Mouse (Mus musculus): ENCODE measurements around the gene Plcb1.
A peak's percentile ranks its signal among the peaks of the same experiment; 100 is the strongest.

The Plcb1 gene

DNA sequence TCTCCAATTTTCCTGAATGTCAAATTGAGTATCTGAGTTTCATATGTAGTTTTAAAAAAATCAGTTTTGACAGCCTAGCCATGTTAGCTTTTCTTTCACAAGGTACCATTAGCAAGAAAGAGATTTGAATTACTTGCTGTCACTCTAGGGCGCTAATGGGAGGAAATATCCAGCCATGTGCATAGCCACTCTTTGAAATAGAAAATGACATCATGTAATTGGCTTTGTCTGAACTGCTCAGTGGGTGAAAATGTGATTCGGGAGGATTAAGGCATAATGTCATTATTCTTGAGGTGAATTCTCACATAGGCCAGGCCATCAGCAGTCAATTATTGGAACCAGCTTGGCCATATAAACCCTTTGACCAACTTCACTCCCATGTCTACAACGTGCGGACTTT lies 285.5 kb downstream of the Plcb1 start:
- DNase-seq (ENCODE audit: low spot score) = no peak

DNA sequence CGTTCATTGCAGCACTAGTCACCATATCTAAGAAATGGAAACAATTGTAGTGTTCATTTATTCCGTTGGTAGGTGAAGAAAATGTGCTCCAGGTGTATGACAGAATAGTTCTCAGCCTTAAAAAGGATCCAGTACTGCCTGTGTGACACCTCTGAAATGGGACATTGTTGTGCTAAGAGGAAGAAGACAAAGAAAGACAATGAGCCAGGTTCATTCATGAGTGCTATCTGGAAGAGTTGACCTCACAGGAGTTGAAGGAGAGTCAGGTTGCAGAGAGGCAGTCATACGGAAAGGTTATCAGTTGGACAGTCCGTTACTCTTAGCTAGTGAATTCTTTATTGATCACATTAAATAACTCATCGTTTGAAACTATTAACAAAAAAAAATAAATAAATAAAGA lies 286.6 kb downstream of the Plcb1 start:
- DNase-seq (ENCODE audit: low spot score) = no peak

GRCm38 (mm10) chr2:135073014-135073413 lies 287.1 kb downstream of the Plcb1 start:
- no peak for DNase-seq (ENCODE audit: low spot score)

DNA sequence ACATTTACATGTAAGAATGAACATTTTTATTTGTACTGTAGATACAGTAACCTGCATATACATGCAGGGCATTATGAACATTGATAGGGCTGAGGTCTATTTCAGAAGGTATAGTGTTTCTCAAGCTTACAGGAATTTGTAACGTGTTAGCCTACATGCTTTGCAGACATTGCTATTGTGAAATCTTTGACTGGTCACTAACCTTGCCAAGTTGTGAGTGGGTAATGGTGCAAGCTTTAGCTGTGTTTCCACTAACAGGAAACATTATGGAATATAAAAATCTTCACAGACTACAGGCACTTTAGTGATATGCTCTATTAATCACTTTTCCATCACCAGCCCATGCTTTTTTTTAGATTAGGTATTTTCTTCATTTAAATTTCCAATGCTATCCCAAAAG lies 289.5 kb downstream of the Plcb1 start:
- DNase-seq (ENCODE audit: low spot score) = no peak

DNA sequence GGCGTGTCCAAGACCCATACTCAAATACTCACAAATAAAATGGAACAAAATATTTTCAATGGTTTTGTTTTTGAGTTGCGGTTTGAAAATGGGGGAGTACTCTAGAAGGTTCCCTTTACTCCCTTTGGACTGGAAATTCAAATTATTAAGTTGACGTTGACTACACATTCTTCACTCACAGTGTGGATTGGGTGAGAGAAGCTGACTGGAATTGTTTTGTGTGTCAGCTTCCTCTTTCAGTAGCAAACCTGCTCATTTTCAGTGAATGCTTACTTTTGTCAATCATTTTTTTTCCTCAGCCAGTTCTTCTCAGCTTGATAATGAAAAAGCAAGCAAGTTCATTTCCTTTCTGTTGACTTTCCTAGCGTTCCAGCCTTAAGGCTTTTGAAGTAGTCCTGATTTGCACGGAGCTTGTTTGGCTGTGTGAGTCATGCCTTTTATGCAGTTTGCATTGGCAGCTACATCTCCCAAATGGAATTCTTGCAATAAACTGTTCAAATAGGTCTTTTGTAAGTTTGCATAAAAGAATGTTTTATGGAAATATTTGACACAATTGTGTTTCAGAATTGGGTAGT lies 306.8 kb downstream of the Plcb1 start:
- no peak for DNase-seq (ENCODE audit: low spot score)

- no peak for DNase-seq (ENCODE audit: low spot score)
Measured at GRCm38 (mm10) chr2:135101292-135101691, 315.4 kb downstream of the Plcb1 start.

DNA sequence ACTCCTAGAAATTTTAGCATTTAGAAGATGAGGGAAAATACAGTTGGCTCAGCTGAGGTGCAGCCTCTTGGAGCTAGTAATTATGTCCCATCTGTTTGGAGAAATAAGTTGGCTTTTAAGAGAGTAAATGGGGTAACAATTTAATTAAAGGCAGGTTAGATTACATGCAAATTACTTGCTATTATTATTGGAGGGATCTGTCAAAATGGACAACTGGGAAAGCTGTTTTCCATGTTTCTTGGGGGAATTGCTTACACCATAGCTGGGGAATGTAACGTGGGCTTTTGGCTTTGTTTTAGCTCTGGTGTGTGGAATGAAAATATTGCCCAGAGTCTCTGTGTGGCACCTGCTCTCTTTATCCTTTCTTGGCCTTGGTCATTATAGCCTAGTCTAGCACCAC lies 316.1 kb downstream of the Plcb1 start:
- no peak for DNase-seq (ENCODE audit: low spot score)

DNA sequence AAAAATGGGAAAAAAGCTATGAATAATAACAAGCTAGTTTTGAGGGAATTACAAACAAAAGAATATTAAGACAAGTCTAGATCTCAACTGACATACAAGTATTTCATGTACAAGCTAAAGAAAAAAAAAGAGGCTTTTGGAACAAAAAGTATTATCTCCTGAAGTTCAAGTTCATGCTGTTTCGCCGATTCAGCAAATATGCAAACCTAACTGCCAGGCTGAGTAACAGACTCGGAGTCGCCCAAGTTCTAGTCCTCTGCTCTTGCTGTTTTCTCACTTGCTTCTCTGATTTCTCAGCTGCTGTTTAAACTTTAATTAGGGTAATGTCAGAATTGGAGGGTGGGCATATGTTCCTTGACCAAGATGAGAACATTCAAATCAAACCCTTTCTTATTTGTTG lies 320.8 kb downstream of the Plcb1 start:
- DNase-seq (ENCODE audit: low spot score) = no peak

DNA sequence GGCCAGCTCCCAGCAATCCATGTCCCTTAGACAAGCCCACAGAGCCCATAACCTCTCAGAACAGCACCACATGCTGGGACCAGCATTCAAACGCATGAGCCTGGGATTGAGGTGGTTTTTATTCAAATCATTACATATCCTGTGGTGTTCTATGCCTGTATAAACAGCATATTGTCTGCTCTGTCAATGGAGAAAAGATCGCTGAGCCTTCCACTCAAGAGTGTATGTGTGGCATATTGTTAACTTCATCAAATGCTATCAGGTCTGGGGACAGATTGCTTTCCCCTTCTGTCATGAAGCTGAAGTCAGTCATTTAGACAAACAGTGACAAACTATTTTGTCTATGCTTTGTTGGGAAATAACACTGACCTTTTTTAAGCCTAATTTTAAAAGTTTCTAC lies 322.7 kb downstream of the Plcb1 start:
- DNase-seq (ENCODE audit: low spot score) = no peak

DNA sequence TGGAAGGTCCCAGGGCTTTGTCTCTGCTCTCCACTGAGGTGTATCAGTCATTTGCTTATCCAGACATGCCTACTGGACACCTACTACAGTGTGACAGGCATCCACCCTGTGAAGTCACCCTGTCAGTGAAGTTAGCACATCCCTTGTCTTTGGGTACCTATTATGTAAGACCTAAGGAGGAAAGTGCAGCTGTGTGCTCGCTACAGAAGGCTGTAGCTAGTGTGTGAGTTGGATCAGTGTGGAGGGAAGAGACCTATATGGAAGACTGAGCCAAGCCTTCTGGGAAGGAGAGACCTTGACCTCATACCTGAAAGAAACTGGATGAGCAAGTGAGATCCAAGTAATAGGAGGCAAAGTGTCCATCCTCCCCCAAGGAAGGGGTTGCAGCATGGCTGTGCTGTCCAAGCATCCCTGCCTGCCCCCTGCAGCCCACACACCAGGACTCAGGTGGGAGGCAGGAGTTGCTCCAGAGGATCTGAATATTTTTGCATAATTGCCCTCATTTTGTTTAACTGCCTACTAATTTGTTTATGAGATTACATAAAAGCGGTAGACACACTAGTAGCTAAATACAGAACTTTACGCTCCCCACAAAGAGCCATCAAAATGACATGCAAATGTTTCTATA lies 328.7 kb downstream of the Plcb1 start:
- no peak for DNase-seq (ENCODE audit: low spot score)

GRCm38 (mm10) chr2:135123057-135123456 lies 337.2 kb downstream of the Plcb1 start:
- DNase-seq (ENCODE audit: low spot score) = no peak

- DNase-seq (ENCODE audit: low spot score) = no peak
Measured at GRCm38 (mm10) chr2:135123695-135124343, 338.0 kb downstream of the Plcb1 start.

DNA sequence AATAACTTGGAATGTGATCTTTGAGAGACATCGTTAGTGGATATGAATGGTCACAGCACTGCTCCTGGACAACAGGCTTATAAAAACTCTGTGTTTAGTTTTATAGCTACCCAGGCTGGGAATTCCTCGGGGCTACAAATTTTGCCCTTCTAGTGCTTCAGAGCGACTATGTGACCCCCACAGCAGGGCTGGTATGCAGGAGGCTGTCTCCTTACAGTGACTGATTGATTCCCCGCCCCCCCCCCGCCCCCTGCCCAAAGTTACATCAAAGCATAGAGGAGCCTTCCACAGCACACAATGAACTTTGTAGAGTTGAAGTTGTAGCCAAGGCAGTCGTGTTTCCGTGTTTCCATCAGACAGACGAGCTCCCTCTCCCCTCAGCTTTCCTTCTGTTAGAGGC lies 354.7 kb downstream of the Plcb1 start:
- DNase-seq (ENCODE audit: low spot score) = peak; percentile 64

DNA sequence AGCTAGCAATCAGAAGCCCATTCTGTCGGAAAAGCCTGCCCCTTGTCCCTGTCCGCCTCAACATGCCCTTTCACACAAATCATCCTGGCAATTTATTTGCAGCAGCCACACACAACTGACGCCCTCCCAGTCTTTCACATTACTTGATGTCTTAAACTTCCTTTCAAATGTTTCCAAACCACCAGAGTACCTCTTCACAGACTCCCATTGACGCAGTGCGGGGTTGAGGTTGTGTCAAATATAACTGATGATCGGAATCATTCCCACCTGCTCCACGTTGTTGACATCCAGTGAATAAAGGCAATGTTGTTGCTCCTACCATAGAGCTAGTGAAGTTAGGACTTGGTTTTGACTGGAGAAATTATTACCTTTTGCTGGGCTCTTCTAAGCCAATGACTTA lies 366.4 kb downstream of the Plcb1 start:
- peak; percentile 13 for DNase-seq (ENCODE audit: low spot score)

GRCm38 (mm10) chr2:135153248-135153647 lies 367.4 kb downstream of the Plcb1 start:
- DNase-seq (ENCODE audit: low spot score) = no peak

DNA sequence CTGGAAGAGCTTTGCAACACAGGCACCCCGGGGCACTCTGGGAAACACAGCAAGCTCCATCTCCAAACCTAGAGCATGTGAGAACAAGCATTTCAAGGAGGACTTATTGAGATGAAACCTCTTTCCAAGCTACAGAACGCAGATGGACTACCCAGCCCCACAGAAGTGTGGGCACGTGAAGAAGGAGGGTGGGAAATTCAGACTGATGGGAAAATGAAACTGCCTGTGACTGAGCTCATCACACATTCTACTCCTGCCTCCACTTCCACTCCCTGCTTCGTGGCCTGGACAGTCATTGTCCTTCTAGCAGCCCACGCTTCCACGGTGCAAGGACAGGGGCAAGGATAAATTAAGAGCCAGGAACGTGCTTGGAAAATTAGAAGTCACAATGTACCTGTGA lies 370.2 kb downstream of the Plcb1 start:
- no peak for DNase-seq (ENCODE audit: low spot score)

DNA sequence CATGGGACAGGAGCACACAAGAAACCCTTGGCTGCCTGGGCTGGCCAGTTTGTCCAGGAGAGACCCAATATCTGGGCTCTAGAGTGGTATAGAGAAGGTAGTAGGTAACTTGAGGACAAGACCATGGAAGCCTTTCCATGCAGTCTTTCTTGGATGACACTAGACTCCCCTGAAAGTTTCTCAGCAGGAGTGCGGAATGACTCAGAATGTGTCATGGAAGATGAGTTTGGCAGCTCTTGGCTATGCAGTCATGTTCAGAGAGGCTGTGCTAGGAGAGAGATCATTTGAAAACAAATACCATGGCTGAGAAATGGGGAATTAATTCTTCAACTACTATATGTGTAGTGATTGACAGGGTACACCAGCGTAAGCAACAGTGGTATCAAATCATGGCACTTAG lies 372.1 kb downstream of the Plcb1 start:
- DNase-seq (ENCODE audit: low spot score) = no peak

GRCm38 (mm10) chr2:135161673-135162072 lies 375.8 kb downstream of the Plcb1 start:
- no peak for DNase-seq (ENCODE audit: low spot score)

DNA sequence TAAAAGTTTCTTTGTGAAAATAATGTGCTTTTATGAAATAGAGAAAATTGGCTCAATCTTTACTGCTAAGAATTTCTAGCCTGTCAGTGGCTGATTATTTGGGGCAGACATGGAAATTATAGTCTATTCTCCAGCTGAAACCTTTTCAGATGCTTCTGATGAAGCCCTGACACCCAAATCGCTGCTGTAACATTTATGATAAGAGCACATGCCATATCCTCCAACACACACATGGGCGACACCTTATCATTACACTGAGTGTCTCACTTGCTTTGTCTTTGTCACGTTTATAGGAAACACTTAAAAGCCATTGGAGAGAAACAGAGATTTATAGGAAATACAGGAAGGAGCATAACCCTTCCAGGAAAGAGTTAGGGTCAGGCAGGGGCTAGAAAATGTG lies 379.6 kb downstream of the Plcb1 start:
- no peak for DNase-seq (ENCODE audit: low spot score)

DNA sequence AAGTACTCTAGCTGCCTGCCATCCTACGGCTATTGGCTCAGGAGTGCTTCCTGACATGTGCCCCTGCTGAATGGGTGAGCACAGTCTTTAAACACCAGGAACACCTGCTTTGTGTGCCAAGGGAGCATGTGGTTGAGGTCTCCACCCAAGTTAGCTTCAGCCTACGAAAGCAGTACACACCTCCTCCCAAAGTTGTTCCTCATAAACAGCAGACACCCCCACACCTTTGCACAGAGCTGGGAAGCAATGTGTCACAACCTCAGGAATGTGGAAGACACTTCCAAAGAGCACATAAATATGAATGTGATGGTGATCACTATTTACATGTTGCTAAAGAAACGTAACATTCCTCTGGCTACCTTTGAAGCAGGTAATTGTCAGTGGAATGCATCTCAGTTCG lies 389.7 kb downstream of the Plcb1 start:
- no peak for DNase-seq (ENCODE audit: low spot score)

- no peak for DNase-seq (ENCODE audit: low spot score)
Measured at GRCm38 (mm10) chr2:135187659-135188058, 401.8 kb downstream of the Plcb1 start.

GRCm38 (mm10) chr2:135200830-135201229 lies 415.0 kb downstream of the Plcb1 start:
- DNase-seq (ENCODE audit: low spot score) = no peak

GRCm38 (mm10) chr2:135202390-135202789 lies 416.5 kb downstream of the Plcb1 start:
- DNase-seq (ENCODE audit: low spot score) = no peak

Measured in embryo, embryonic 10 days (tissue).